Mouse (Mus musculus): ENCODE measurements around the gene Syt16.

- TF ChIP-seq TAL1 (IDR thresholded peaks at IDR 0.05; ENCODE audit: low read length) (no peak), GATA1 (IDR thresholded peaks at IDR 0.05; ENCODE audit: low read length) (no peak)
These were observed 293.5 kb downstream of the Syt16 start for GRCm38 (mm10) chr12:74290983-74291382.

Measured in erythroblast, embryonic 14.5 days (primary cell).